Mouse (Mus musculus) limb, embryonic 10.5 days (tissue): ENCODE measurements around the gene Acot7. TPM values are rescaled to one million over a fixed set of nuclear protein-coding genes. Genes with fewer than 3 reads are reported as not detected.

ENCODE experiments used
- DNase-seq: peaks from one replicate; pipeline ENCODE4 v3.0.0-alpha.2; 2017; ENCODE audit warnings: low spot score
- H3K27ac ChIP-seq: fragments of 300-500 bp; sonication (generic); 2 replicates; pipeline ENCODE4 v1.5.1; 2016; ENCODE audit warnings: mild to moderate bottlenecking
- H3K27me3 ChIP-seq: fragments of 300-500 bp; sonication (generic); 2 replicates; pipeline ENCODE4 v1.6.1; 2016; ENCODE audit warnings: low read depth, mild to moderate bottlenecking; ENCODE audit not compliant: poor library complexity, severe bottlenecking
- H3K36me3 ChIP-seq: fragments of 300-500 bp; sonication (generic); 2 replicates; pipeline ENCODE4 v1.6.1; 2016; ENCODE audit warnings: mild to moderate bottlenecking, moderate library complexity
- H3K4me1 ChIP-seq: fragments of 300-500 bp; sonication (generic); 2 replicates; pipeline ENCODE4 v1.6.1; 2016
- H3K4me3 ChIP-seq: fragments of 300-500 bp; sonication (generic); 2 replicates; pipeline ENCODE4 v1.5.1; 2016; ENCODE audit warnings: mild to moderate bottlenecking, moderate library complexity
- H3K9me3 ChIP-seq: fragments of 300-500 bp; sonication (generic); replicated peaks from 2 replicates; pipeline ENCODE4 v1.6.1; 2016; ENCODE audit warnings: mild to moderate bottlenecking
- WGBS: fragments of 180-500 bp; shearing (Covaris S2); methylation state at CpG from one replicate; pipeline ENCODE4 v1.1.7; 2016; 5-methylcytosine and 5-hydroxymethylcytosine counted together
- polyA plus RNA-seq: library from polyadenylated mRNA; unstranded; fragments of >200 nt; fragmentation: Nextera tagmentation; extraction: Ambion mirVana; gene quantifications from 2 replicates; pipeline ENCODE4 v1.2.1, GENCODE M21; 2016

Gene Acot7
- polyA plus RNA-seq, 1 experiment from 2014 or later: 34.8 TPM

- Histone ChIP-seq H3K36me3 (peaks cover 28% of the 10 kb centered on the region), H3K27me3 (peaks cover 38% of the 10 kb centered on the region), H3K27ac (peak within 1 kb of the TSS; percentile 93), H3K4me1 (peaks cover 50% of the 10 kb centered on the region), H3K4me3 (peak within 1 kb of the TSS; percentile 100), H3K9me3 (no peaks in the 10 kb centered on the region)
- peak; percentile 100 for DNase-seq
- under 1% methylated on average over 119 of the region's 119 CpGs for WGBS
Observed at GRCm38 (mm10) chr4:152296874-152297861, 119.2 kb downstream of the Acot7 start, which contains the start of gene Icmt. TSS of gene Icmt (plus strand) at chr4:152297227.

- H3K4me3 ChIP-seq: no peak overlapping the region
- peaks cover 45% of the 10 kb centered on the region for H3K36me3 ChIP-seq
- H3K9me3 ChIP-seq: no peaks in the 10 kb centered on the region
- H3K4me1 ChIP-seq: peaks cover 42% of the 10 kb centered on the region
- WGBS: 84% methylated on average over 14 of the region's 14 CpGs
- DNase-seq: no peak
- H3K27ac ChIP-seq: no peak overlapping the region
- H3K27me3 ChIP-seq: peaks cover 22% of the 10 kb centered on the region
Observed at GRCm38 (mm10) chr4:152298836-152299235, 120.9 kb downstream of the Acot7 start.

- H3K36me3 ChIP-seq: peaks cover 60% of the 10 kb centered on the region
- H3K9me3 ChIP-seq: no peaks in the 10 kb centered on the region
- no peak overlapping the region for H3K27ac ChIP-seq
- H3K27me3 ChIP-seq: peaks cover 7% of the 10 kb centered on the region
- WGBS: 96% methylated on average over 8 of the region's 8 CpGs
- no peak for DNase-seq
- no peak overlapping the region for H3K4me3 ChIP-seq
- H3K4me1 ChIP-seq: peaks cover 33% of the 10 kb centered on the region
Observed at GRCm38 (mm10) chr4:152300375-152300774, 122.4 kb downstream of the Acot7 start.

- 84% methylated on average over 11 of the region's 11 CpGs for WGBS
- Histone ChIP-seq H3K9me3 (no peaks in the 10 kb centered on the region), H3K36me3 (peaks cover 62% of the 10 kb centered on the region)
Observed at GRCm38 (mm10) chr4:152302012-152302411, 124.1 kb downstream of the Acot7 start.

GRCm38 (mm10) chr4:152303172-152303571 lies 125.2 kb downstream of the Acot7 start:
- H3K27me3 ChIP-seq: no peaks in the 10 kb centered on the region
- no peak for DNase-seq
- H3K4me3 ChIP-seq: no peak overlapping the region
- peaks cover 62% of the 10 kb centered on the region for H3K36me3 ChIP-seq
- H3K27ac ChIP-seq: no peak overlapping the region
- H3K4me1 ChIP-seq: peaks cover 9% of the 10 kb centered on the region
- 93% methylated on average over 10 of the region's 10 CpGs for WGBS
- no peaks in the 10 kb centered on the region for H3K9me3 ChIP-seq

More at GRCm38 (mm10) chr4:152302012-152302411, 124.1 kb downstream of the Acot7 start:
- Histone ChIP-seq H3K4me3 (no peak overlapping the region), H3K4me1 (peaks cover 20% of the 10 kb centered on the region), H3K27ac (no peak overlapping the region), H3K27me3 (no peaks in the 10 kb centered on the region)
- DNase-seq: no peak

- no peak overlapping the region for H3K27ac ChIP-seq
- no peak for DNase-seq
- H3K9me3 ChIP-seq: no peaks in the 10 kb centered on the region
- H3K36me3 ChIP-seq: peaks cover 64% of the 10 kb centered on the region
- 91% methylated on average over 6 of the region's 6 CpGs for WGBS
- peaks cover 11% of the 10 kb centered on the region; the same call in 1 of the 2 replicates for H3K27me3 ChIP-seq
- H3K4me1 ChIP-seq: no peaks in the 10 kb centered on the region
- no peak overlapping the region for H3K4me3 ChIP-seq
Observed at GRCm38 (mm10) chr4:152304685-152305084, 126.8 kb downstream of the Acot7 start.

- DNase-seq: no peak
- Histone ChIP-seq H3K9me3 (no peaks in the 10 kb centered on the region), H3K27me3 (peaks cover 24% of the 10 kb centered on the region), H3K27ac (no peak overlapping the region), H3K4me1 (no peaks in the 10 kb centered on the region), H3K36me3 (peaks cover 51% of the 10 kb centered on the region), H3K4me3 (no peak overlapping the region)
- 84% methylated on average over 6 of the region's 6 CpGs for WGBS
Observed at GRCm38 (mm10) chr4:152305991-152306390, 128.1 kb downstream of the Acot7 start.

- Histone ChIP-seq H3K4me3 (no peak overlapping the region), H3K4me1 (peaks cover 7% of the 10 kb centered on the region), H3K27ac (no peak overlapping the region), H3K9me3 (no peaks in the 10 kb centered on the region), H3K36me3 (peaks cover 36% of the 10 kb centered on the region), H3K27me3 (peaks cover 39% of the 10 kb centered on the region)
- 82% methylated on average over 9 of the region's 9 CpGs for WGBS
- no peak for DNase-seq
Observed at GRCm38 (mm10) chr4:152307542-152307941, 129.6 kb downstream of the Acot7 start.

GRCm38 (mm10) chr4:152312186-152312585 lies 134.3 kb downstream of the Acot7 start:
- no peak overlapping the region for H3K27ac ChIP-seq
- peaks cover 86% of the 10 kb centered on the region for H3K27me3 ChIP-seq
- peaks cover 38% of the 10 kb centered on the region for H3K4me1 ChIP-seq
- WGBS: 2% methylated on average over 14 of the region's 14 CpGs
- no peaks in the 10 kb centered on the region for H3K9me3 ChIP-seq
- H3K36me3 ChIP-seq: peaks cover 6% of the 10 kb centered on the region; the same call in 1 of the 2 replicates
- DNase-seq: no peak
- peak overlapping the region; percentile 43 for H3K4me3 ChIP-seq

- Histone ChIP-seq H3K27ac (no peak overlapping the region), H3K27me3 (peaks cover 96% of the 10 kb centered on the region), H3K9me3 (no peaks in the 10 kb centered on the region), H3K36me3 (peaks cover 6% of the 10 kb centered on the region; the same call in 1 of the 2 replicates), H3K4me1 (peaks cover 41% of the 10 kb centered on the region), H3K4me3 (peak overlapping the region; percentile 43)
- under 1% methylated on average over 29 of the region's 29 CpGs for WGBS
- peak; percentile 68 for DNase-seq
Observed at GRCm38 (mm10) chr4:152313211-152313632, 135.3 kb downstream of the Acot7 start.

- Histone ChIP-seq H3K9me3 (no peaks in the 10 kb centered on the region), H3K27ac (no peak overlapping the region), H3K36me3 (peaks cover 3% of the 10 kb centered on the region; the same call in 1 of the 2 replicates), H3K27me3 (peaks cover 100% of the 10 kb centered on the region), H3K4me1 (peaks cover 48% of the 10 kb centered on the region), H3K4me3 (no peak overlapping the region)
- no peak for DNase-seq
Observed at GRCm38 (mm10) chr4:152313934-152314333, 136.0 kb downstream of the Acot7 start.

- H3K27ac ChIP-seq: no peak overlapping the region
- peaks cover 88% of the 10 kb centered on the region for H3K27me3 ChIP-seq
- no peak for DNase-seq
- H3K4me1 ChIP-seq: peaks cover 48% of the 10 kb centered on the region
- H3K4me3 ChIP-seq: peak overlapping the region; percentile 46
- no peaks in the 10 kb centered on the region for H3K36me3 ChIP-seq
- 1% methylated on average over 43 of the region's 43 CpGs for WGBS
- H3K9me3 ChIP-seq: no peaks in the 10 kb centered on the region
Observed at GRCm38 (mm10) chr4:152315498-152316213, 137.7 kb downstream of the Acot7 start.
